Mouse (Mus musculus) forebrain, postnatal 0 days (tissue): ENCODE measurements around the gene Sept1. TPM values are rescaled to one million over a fixed set of nuclear protein-coding genes. Genes with fewer than 3 reads are reported as not detected.
A peak's percentile ranks its signal among the peaks of the same experiment; 100 is the strongest.

Experiments
- ATAC-seq: fragments of 200-750 bp; cut with Nextera tagmentation; 2 replicates; pipeline ENCODE4 v1.8.0; 2017; ENCODE audit warnings: mild to moderate bottlenecking, moderate library complexity
- DNase-seq: peaks from one replicate; pipeline ENCODE4 v3.0.0-alpha.2; 2015
- H3K27ac ChIP-seq: fragments of 300-500 bp; sonication (generic); 2 replicates; pipeline ENCODE4 v1.5.1; 2014; ENCODE audit warnings: low read depth, mild to moderate bottlenecking, antibody characterized with exemption, low read length, moderate library complexity, mixed read lengths
- H3K27me3 ChIP-seq: fragments of 300-500 bp; sonication (generic); 2 replicates; pipeline ENCODE4 v1.6.1; 2014; ENCODE audit warnings: mild to moderate bottlenecking, low read length, mixed read lengths; ENCODE audit not compliant: insufficient read depth
- H3K36me3 ChIP-seq: fragments of 300-500 bp; sonication (generic); 2 replicates; pipeline ENCODE4 v1.6.1; 2014; ENCODE audit warnings: mild to moderate bottlenecking, moderate library complexity; ENCODE audit not compliant: insufficient read depth
- H3K4me1 ChIP-seq: fragments of 300-500 bp; sonication (generic); 2 replicates; pipeline ENCODE4 v1.6.1; 2014; ENCODE audit warnings: antibody characterized with exemption; ENCODE audit not compliant: insufficient read depth
- H3K4me2 ChIP-seq: fragments of 300-500 bp; sonication (generic); 2 replicates; pipeline ENCODE4 v1.6.1; 2014; ENCODE audit warnings: low read depth, mild to moderate bottlenecking, moderate library complexity
- H3K4me3 ChIP-seq: fragments of 300-500 bp; sonication (generic); 2 replicates; pipeline ENCODE4 v1.5.1; 2014; ENCODE audit warnings: low read depth, low read length, mixed read lengths
- H3K9ac ChIP-seq: fragments of 300-500 bp; sonication (generic); 2 replicates; pipeline ENCODE4 v1.6.1; 2014; ENCODE audit warnings: mild to moderate bottlenecking
- H3K9me3 ChIP-seq: fragments of 300-500 bp; sonication (generic); 2 replicates; pipeline ENCODE4 v1.6.1; 2016; ENCODE audit warnings: low read length
- CTCF ChIP-seq: sonication (generic); IDR thresholded peaks from 2 replicates; pipeline ENCODE4 v1.5.1; 2016; ENCODE audit warnings: antibody characterized with exemption, control low read depth, low read depth
- WGBS: fragments of 180-500 bp; shearing (Covaris S2); extraction: QIAGEN DNeasy Blood & Tissue Kit; methylation state at CpG from one replicate; pipeline ENCODE4 v1.1.7; 2014; 5-methylcytosine and 5-hydroxymethylcytosine counted together
- polyA plus RNA-seq: library from polyadenylated mRNA; unstranded; fragments of >200 nt; fragmentation: Nextera tagmentation; extraction: Ambion mirVana; gene quantifications from 2 replicates; pipeline ENCODE4 v1.2.1, GENCODE M21; 2015
- total RNA-seq: library from RNA; depleted of rRNA; stranded (reverse); fragments of >200 nt; gene quantifications from 2 replicates; pipeline ENCODE4 v1.2.3, GENCODE M21; 2014

Sept1 gene
- total and polyA plus RNA-seq, 2 experiments from 2014 or later: 6.7 to 8.0 TPM

DNA sequence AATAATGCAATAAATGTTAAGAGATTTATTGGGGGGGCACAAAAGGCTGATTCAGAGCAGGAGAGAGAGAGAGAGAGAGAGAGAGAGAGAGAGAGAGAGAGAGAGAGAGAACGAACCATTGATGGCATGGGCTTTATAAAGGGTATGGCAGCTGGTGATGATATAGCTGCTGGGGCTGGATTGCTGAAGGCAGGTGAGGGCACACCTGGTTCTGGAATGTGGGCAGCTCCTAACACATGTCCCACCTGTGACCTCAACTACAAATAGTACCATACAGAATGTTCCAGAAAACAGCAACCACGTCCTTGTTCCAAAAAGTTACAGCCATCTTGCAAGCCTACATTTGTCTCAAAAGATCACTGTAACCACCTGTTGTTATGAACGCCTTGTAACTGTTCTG, 1.6 kb downstream of the Sept1 start:
- Histone ChIP-seq H3K9me3 (no peaks in the 10 kb centered on the region), H3K36me3 (peaks cover 15% of the 10 kb centered on the region), H3K9ac (0 out of 2 replicates have a peak overlapping the region, but pooled peaks have one; percentile 100), H3K4me2 (peak overlapping the region; percentile 74), H3K27ac (no peak overlapping the region), H3K4me1 (peaks cover 15% of the 10 kb centered on the region), H3K4me3 (peak overlapping the region; percentile 88), H3K27me3 (no peaks in the 10 kb centered on the region)
- ATAC-seq: no peak
- DNase-seq: no peak
- 33% methylated on average over 3 of the region's 3 CpGs for WGBS
- TF ChIP-seq CTCF: no peak

GRCm38 (mm10) chr7:127228615-127229303, 4.2 kb downstream of the Sept1 start:
- H3K9ac ChIP-seq: no peak overlapping the region
- peak; percentile 84 for TF ChIP-seq CTCF
- DNase-seq (peak; percentile 84), ATAC-seq (peak; percentile 27; the same call in 1 of the 2 replicates)
- peaks cover 15% of the 10 kb centered on the region for H3K4me1 ChIP-seq
- H3K4me3 ChIP-seq: no peak overlapping the region
- H3K4me2 ChIP-seq: no peak overlapping the region
- no peaks in the 10 kb centered on the region for H3K27me3 ChIP-seq
- no peaks in the 10 kb centered on the region for H3K9me3 ChIP-seq
- 59% methylated on average over 4 of the region's 4 CpGs for WGBS
- peak overlapping the region; percentile 1; the same call in 1 of the 2 replicates for H3K27ac ChIP-seq
- H3K36me3 ChIP-seq: no peaks in the 10 kb centered on the region; the same call in 1 of the 2 replicates

DNA sequence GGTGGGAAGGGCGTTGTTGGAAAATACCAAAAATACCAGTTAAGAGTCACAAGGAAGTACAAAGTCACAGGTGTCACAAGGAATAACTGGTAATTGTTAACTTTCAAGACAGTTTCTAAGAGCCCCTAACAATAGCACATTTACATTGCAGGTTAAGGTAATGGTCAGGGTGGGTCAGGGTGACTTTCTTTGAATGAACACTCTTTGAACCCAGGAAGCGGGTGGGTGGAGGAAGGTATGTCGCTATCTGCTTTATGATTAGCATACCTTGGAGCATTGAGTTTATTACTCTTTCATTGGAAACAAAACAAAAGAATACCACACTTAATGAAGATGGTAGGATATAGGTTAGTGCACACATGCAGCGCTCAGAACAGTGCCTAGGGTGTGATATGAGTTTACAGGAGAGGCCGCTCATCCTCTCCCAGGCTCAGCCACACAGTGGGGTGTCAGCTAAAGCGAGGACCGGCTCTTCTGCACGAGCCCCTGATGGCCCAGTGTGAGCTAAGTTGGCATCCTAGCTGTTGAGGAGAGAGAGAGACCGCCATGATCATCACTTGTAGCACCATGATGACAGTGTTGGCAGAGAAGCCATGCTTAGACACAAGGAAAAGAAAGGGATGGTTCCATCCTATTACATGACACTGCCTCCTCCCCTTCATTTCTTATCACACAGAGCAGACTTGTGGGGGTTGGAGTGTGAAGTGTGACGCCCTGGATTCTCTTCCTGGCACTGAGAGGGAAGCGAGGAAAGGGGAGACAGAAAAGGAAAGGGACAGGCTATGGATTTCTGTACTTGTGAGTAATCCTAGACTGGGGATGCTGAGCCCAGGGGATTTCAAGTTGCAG, 7.6 kb downstream of the Sept1 start:
- Histone ChIP-seq H3K27ac (no peak overlapping the region), H3K27me3 (no peaks in the 10 kb centered on the region), H3K4me1 (peaks cover 4% of the 10 kb centered on the region), H3K4me2 (no peak overlapping the region), H3K9me3 (no peaks in the 10 kb centered on the region), H3K9ac (no peak overlapping the region), H3K36me3 (no peaks in the 10 kb centered on the region; the same call in 1 of the 2 replicates), H3K4me3 (no peak overlapping the region)
- WGBS: 89% methylated on average over 11 of the region's 11 CpGs
- TF ChIP-seq CTCF: no peak
- ATAC-seq (no peak), DNase-seq (no peak)

- TF ChIP-seq CTCF: no peak
- WGBS: 93% methylated on average over 6 of the region's 6 CpGs
- Histone ChIP-seq H3K9ac (no peak overlapping the region), H3K27me3 (no peaks in the 10 kb centered on the region), H3K36me3 (no peaks in the 10 kb centered on the region; the same call in 1 of the 2 replicates), H3K4me3 (no peak overlapping the region), H3K9me3 (no peaks in the 10 kb centered on the region), H3K4me2 (no peak overlapping the region), H3K4me1 (no peaks in the 10 kb centered on the region), H3K27ac (no peak overlapping the region)
- ATAC-seq (no peak), DNase-seq (no peak)
Measured at GRCm38 (mm10) chr7:127224616-127225015, 8.3 kb downstream of the Sept1 start.

DNA sequence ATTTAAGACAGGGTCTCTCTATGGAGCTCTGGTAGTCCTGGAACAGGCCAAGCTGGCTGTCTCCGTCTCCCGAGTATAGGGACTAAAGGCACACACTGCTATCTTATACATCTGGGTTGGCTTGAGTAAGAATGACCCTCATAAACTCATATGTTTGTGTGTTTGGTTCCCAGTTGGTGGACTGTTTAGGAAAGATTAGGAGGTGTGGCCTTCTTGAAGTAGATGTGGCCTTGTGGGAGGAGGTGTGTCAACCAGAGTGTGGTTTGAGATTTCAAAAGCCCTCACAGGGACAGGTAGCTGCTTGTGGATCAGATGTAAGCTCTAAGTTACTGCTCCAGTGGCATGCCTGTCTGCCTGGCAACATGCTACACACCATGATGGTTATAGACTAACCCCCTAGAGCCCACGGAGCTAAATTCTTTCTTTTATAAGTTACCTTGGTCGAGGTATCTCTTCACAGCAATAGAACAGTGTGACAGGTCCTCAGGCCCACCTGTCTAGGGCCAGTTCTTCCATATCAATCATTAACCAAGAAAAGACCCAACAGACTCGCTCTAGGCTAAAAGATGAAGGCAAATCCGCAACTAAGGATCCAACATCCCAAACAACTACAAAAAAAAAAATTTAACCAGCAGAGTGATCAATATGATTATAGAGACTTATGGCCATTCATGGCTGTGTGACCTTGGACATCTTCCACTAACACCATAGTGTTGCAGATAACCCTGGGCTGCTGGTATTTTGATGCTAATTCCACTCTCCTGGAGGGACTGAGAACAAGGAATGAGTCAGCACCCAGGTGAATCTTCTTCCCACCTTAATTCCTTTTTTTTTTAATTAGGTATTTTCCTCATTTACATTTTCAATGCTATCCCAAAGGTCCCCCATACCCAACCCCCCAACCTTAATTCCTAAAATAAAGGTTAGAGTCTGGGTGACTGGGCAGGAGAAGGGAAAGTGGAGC, 9.1 kb downstream of the Sept1 start:
- ATAC-seq (no peak), DNase-seq (no peak)
- WGBS: 88% methylated on average over 6 of the region's 6 CpGs
- Histone ChIP-seq H3K4me3 (no peak overlapping the region), H3K4me1 (no peaks in the 10 kb centered on the region), H3K9me3 (no peaks in the 10 kb centered on the region), H3K4me2 (no peak overlapping the region), H3K36me3 (no peaks in the 10 kb centered on the region), H3K27me3 (no peaks in the 10 kb centered on the region), H3K27ac (no peak overlapping the region), H3K9ac (no peak overlapping the region)
- no peak for TF ChIP-seq CTCF

- Histone ChIP-seq H3K4me3 (no peak overlapping the region), H3K27me3 (no peaks in the 10 kb centered on the region), H3K4me2 (no peak overlapping the region), H3K9ac (no peak overlapping the region), H3K9me3 (no peaks in the 10 kb centered on the region), H3K27ac (no peak overlapping the region), H3K4me1 (no peaks in the 10 kb centered on the region), H3K36me3 (no peaks in the 10 kb centered on the region)
- WGBS: 95% methylated on average over 3 of the region's 3 CpGs
- TF ChIP-seq CTCF: no peak
- DNase-seq (no peak), ATAC-seq (no peak)
Measured at GRCm38 (mm10) chr7:127223106-127223505, 9.8 kb downstream of the Sept1 start.
